Mouse (Mus musculus): ENCODE results near the gene Ehd1. TPM values are rescaled to one million over a fixed set of nuclear protein-coding genes. Genes with fewer than 3 reads are reported as not detected.

The Ehd1 gene
- polyA plus RNA-seq, 1 experiment from 2014 or later = 85.5 TPM

DNA sequence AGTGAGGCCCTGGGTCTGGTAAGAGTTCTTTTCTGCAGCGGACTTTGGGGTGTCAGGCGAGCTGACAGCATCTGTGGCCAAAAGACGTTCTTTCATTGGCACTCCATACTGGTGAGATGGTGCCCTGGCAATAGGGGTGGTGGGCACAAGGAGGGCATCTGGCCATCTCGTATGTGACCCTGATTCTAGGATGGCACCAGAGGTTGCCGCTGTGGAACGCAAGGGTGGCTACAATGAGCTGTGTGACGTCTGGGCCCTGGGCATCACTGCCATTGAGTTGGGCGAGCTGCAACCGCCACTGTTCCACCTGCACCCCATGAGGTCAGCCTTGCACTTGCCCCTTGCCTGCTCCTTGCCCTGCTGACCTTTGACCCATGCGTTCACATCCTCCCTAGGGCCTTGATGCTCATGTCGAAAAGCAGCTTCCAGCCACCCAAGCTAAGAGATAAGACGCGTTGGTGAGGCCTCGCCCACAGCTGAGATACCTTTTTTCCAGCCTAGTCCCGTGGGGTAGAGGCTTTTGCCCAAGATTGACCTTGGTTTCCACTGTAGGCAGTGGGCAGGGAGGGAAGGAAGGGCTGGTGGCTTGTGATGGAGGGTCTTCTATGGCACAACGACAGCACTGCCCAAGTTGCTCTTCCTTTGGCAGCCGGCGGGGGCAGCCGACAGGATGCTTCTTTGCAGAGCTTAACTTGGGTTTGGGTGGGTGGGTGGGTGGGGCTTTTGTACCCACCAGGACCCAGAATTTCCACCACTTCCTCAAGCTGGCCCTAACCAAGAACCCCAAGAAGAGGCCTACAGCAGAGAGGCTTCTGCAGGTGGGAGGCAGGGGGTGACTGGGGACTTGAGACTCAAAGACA, 66.8 kb downstream of the Ehd1 start:
- Histone ChIP-seq H3K4me2 (no peak overlapping the region), H3K9me3 (no peaks in the 10 kb centered on the region), H3K36me3 (peaks cover 78% of the 10 kb centered on the region), H3K4me3 (no peak overlapping the region), H3K9ac (no peak overlapping the region), H3K27me3 (no peaks in the 10 kb centered on the region), H3K27ac (replicated peaks) (no peak overlapping the region), H3K4me1 (replicated peaks) (peaks cover 18% of the 10 kb centered on the region)
- 89% methylated on average over 19 of the region's 19 CpGs for WGBS
- ATAC-seq (ENCODE audit: low read depth) = no peak

DNA sequence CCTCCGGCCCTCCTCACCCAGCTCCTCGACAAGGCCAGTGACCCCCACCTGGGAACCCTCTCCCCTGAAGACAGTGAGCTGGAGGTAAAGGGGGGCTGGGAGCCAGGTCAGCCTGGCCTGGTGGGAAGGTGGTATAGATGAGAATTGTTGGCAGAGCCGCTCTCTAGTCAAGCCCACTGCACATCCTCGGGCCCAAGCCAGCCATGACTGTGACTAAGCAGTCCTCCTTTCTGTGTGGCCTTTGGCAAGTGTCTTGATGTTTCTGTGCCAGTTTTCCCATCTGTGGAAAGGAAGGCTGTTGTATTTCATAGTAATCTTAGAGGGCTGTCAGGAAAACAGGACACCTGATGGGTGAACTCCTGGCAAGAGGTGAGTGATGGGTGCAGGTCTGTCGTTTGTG, 67.5 kb downstream of the Ehd1 start:
- Histone ChIP-seq H3K27me3 (no peaks in the 10 kb centered on the region), H3K9ac (no peak overlapping the region), H3K27ac (replicated peaks) (no peak overlapping the region), H3K4me3 (no peak overlapping the region), H3K9me3 (no peaks in the 10 kb centered on the region), H3K4me1 (replicated peaks) (peaks cover 18% of the 10 kb centered on the region), H3K4me2 (no peak overlapping the region), H3K36me3 (peaks cover 78% of the 10 kb centered on the region)
- no peak for ATAC-seq (ENCODE audit: low read depth)
- 86% methylated on average over 5 of the region's 5 CpGs for WGBS

DNA sequence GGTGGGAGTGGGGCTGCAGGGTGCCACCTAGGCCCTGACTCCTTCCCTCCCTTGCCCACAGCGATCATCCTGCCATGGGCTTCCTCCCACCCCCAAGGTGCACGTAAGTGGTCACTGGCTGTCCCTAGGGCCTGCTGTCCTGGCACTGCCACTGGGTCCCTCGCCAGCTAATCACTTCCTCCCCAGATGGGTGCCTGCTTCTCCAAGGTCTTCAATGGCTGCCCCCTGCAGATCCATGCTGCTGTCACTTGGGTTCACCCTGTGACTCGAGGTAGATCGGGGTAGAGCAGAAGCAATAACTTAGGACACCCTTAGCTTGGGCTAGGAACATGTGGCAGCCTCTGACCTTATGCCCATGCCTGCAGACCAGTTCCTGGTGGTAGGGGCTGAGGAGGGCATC, 69.5 kb downstream of the Ehd1 start:
- Histone ChIP-seq H3K4me3 (no peak overlapping the region), H3K9ac (no peak overlapping the region), H3K36me3 (peaks cover 83% of the 10 kb centered on the region), H3K27me3 (no peaks in the 10 kb centered on the region), H3K9me3 (no peaks in the 10 kb centered on the region), H3K27ac (replicated peaks) (no peak overlapping the region), H3K4me2 (no peak overlapping the region), H3K4me1 (replicated peaks) (peaks cover 7% of the 10 kb centered on the region)
- no peak for ATAC-seq (ENCODE audit: low read depth)
- WGBS = 90% methylated on average over 5 of the region's 5 CpGs

DNA sequence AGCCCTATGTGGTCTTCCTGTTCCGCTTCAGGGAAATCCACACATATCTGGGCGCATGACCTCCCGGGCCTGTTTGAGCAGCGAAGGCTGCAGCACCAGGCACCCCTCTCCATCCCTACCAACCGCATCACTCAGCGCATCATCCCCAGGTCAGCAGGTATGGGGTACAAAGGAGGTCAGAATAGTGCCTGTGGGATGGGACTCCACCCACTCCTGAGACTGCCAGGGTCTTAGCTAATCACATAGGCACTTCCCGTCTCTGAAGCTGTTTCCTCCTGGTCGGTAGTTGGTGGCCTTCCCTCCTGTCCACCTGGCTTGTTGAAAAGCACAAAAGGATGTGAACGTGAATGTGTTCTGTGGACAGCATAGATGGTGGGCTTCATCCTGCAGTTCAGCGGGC, 70.1 kb downstream of the Ehd1 start:
- Histone ChIP-seq H3K4me2 (no peak overlapping the region), H3K27me3 (no peaks in the 10 kb centered on the region), H3K4me3 (no peak overlapping the region), H3K9ac (no peak overlapping the region), H3K4me1 (replicated peaks) (peaks cover under 1% of the 10 kb centered on the region; the same call in 1 of the 2 replicates), H3K36me3 (peaks cover 86% of the 10 kb centered on the region), H3K27ac (replicated peaks) (no peak overlapping the region), H3K9me3 (no peaks in the 10 kb centered on the region)
- WGBS = 87% methylated on average over 10 of the region's 10 CpGs
- no peak for ATAC-seq (ENCODE audit: low read depth)

DNA sequence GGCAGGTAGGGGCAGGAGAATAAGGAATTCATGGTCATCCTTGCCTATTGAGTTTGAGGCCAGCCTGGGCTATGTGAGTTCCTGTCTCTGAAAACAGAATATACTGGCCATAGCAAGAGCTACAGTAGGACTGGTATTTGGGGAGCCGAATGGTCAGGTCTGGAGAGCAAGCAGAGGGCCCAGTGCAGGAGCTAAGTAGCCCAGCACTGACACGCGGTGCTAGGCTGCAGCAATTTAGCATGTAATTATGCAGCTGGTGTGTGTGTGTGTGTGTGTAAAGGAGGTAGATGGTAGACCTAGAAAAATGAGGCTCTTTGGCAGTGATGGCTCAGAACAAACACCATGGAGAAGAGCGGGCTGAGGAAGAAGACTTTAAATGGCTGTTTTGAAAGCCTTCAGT, 71.1 kb downstream of the Ehd1 start:
- H3K27ac ChIP-seq (replicated peaks) = no peak overlapping the region
- peaks cover 87% of the 10 kb centered on the region for H3K36me3 ChIP-seq
- no peaks in the 10 kb centered on the region; the same call in 1 of the 2 replicates for H3K4me1 ChIP-seq (replicated peaks)
- H3K4me3 ChIP-seq = no peak overlapping the region
- no peak for ATAC-seq (ENCODE audit: low read depth)
- H3K27me3 ChIP-seq = no peaks in the 10 kb centered on the region
- H3K9ac ChIP-seq = no peak overlapping the region
- no peak overlapping the region for H3K4me2 ChIP-seq
- no peaks in the 10 kb centered on the region for H3K9me3 ChIP-seq
- WGBS = 94% methylated on average over 4 of the region's 4 CpGs

DNA sequence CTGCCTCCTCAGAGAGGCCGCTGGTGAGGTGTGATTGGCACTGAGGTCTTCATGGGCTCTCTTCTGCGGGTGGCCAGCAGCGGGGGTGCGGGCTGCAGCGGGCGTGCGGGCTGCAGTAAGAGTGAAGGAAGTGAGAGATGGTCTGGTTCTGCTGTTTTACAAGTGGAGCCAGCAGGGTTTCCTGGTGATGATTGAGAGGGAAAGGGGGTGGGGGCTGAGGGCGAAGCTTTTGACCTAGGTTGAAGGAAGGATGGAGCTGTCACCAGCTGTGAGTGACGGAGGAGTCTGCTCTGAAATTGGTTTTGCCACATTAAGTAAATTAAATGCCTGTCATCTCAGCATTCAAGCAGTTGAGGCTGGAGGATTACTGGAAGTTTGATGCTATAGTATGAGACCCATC, 72.2 kb downstream of the Ehd1 start:
- Histone ChIP-seq H3K36me3 (peaks cover 89% of the 10 kb centered on the region), H3K4me1 (replicated peaks) (no peaks in the 10 kb centered on the region; the same call in 1 of the 2 replicates), H3K27me3 (no peaks in the 10 kb centered on the region), H3K9me3 (no peaks in the 10 kb centered on the region), H3K4me2 (no peak overlapping the region), H3K4me3 (no peak overlapping the region), H3K9ac (0 out of 2 replicates have a peak overlapping the region, but pooled peaks have one; percentile 5), H3K27ac (replicated peaks) (peak overlapping the region; percentile 38; the same call in 1 of the 2 replicates)
- WGBS = 53% methylated on average over 9 of the region's 9 CpGs
- ATAC-seq (ENCODE audit: low read depth) = no peak

DNA sequence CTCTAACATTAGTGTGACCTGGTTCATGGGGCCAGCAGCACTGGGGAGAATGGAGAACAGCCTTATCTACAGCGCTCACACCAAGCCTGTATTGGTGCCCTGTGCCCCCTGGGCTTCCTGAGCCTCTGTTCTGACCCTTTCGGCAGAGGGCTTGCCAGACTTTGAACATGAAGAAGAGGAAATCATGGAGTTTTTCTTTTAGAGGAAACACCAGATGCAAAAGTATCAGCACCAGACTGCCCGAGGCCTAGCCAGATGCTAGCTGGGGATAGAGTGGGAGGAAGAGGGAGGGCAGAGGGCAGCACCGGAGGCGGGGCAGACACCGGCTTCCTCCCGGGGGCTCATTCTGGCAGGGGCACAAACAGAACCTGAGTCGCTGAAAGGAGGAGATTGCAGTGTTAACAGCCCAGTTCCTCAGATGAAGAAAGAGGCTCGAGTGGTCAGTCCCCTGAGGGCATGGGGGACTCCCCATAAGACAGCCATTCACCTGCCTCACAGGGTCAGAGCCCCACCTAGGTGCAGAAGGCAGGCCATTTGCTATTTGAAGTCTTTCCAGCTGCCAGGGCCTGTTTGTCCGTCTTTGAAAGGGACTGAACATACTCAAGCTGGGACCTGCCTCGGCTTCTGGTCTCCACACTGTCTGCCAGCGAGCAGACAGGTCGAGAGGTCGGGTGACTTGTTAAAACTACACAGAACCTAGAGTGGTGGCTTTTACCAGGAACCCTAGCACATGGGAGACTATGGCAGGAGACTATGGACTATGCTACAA, 72.9 kb downstream of the Ehd1 start:
- Histone ChIP-seq H3K4me2 (no peak overlapping the region), H3K9ac (no peak overlapping the region), H3K36me3 (peaks cover 89% of the 10 kb centered on the region), H3K4me1 (replicated peaks) (no peaks in the 10 kb centered on the region; the same call in 1 of the 2 replicates), H3K4me3 (no peak overlapping the region), H3K27ac (replicated peaks) (no peak overlapping the region), H3K27me3 (no peaks in the 10 kb centered on the region), H3K9me3 (no peaks in the 10 kb centered on the region)
- no peak for ATAC-seq (ENCODE audit: low read depth)
- WGBS = 35% methylated on average over 14 of the region's 14 CpGs

MicroRNAs encoded within 50 kb of the gene (microRNA counts, 519-probe panel; counts per million panel counts)
- 2,519 counts per million, percentile 25 among the panel's probes with 10 or more counts for microRNA mmu-miR-192

Small RNAs within 50 kb of the gene (microRNA-seq; reads per million reads assigned to microRNA genes)
- gene Mir192 (64.0 reads per million, percentile 49 among the genes with 10 or more reads in this experiment), gene Mir194-2 (47.7 reads per million, percentile 46 among the genes with 10 or more reads in this experiment), gene Mir6989 (0.74 reads per million)

Other genes starting within 250 kb of the Ehd1 start
- 36.2 and 37.0 TPM in 2 replicates for gene Syvn1, start 230.1 kb upstream of the Ehd1 start, polyA plus RNA-seq (2015; fragmentation: Nextera tagmentation; extraction: Ambion mirVana)
- 65.5 and 68.2 TPM in 2 replicates for gene Mrpl49, start 218.9 kb upstream of the Ehd1 start, polyA plus RNA-seq (2015; fragmentation: Nextera tagmentation; extraction: Ambion mirVana)
- gene Fau, start 218.9 kb upstream of the Ehd1 start, polyA plus RNA-seq (2015; fragmentation: Nextera tagmentation; extraction: Ambion mirVana) = 578 and 624 TPM in 2 replicates
- 28.1 and 33.7 TPM in 2 replicates for gene Znhit2, start 215.5 kb upstream of the Ehd1 start, polyA plus RNA-seq (2015; fragmentation: Nextera tagmentation; extraction: Ambion mirVana)
- gene Tm7sf2, start 208.4 kb upstream of the Ehd1 start, polyA plus RNA-seq (2015; fragmentation: Nextera tagmentation; extraction: Ambion mirVana) = 48.4 and 49.6 TPM in 2 replicates
- gene Vps51, start 199.5 kb upstream of the Ehd1 start, polyA plus RNA-seq (2015; fragmentation: Nextera tagmentation; extraction: Ambion mirVana) = 74.2 and 74.5 TPM in 2 replicates
- gene Tmem262, start 196.7 kb upstream of the Ehd1 start, polyA plus RNA-seq (2015; fragmentation: Nextera tagmentation; extraction: Ambion mirVana) = not detected in 2 replicates
- gene Gm28374, start 194.5 kb upstream of the Ehd1 start, polyA plus RNA-seq (2015; fragmentation: Nextera tagmentation; extraction: Ambion mirVana) = 1.7 and 1.9 TPM in 2 replicates
- 73.2 and 85.7 TPM in 2 replicates for gene Zfpl1, start 191.8 kb upstream of the Ehd1 start, polyA plus RNA-seq (2015; fragmentation: Nextera tagmentation; extraction: Ambion mirVana)
- gene Cdca5, start 191.7 kb upstream of the Ehd1 start, polyA plus RNA-seq (2015; fragmentation: Nextera tagmentation; extraction: Ambion mirVana) = 6.4 and 7.3 TPM in 2 replicates
- gene AC131692.1, start 182.3 kb upstream of the Ehd1 start, polyA plus RNA-seq (2015; fragmentation: Nextera tagmentation; extraction: Ambion mirVana) = not detected in 2 replicates
- 0.23 and 0.32 TPM in 2 replicates for gene Naaladl1, start 170.9 kb upstream of the Ehd1 start, polyA plus RNA-seq (2015; fragmentation: Nextera tagmentation; extraction: Ambion mirVana)
- 44.7 and 46.9 TPM in 2 replicates for gene Sac3d1, start 158.1 kb upstream of the Ehd1 start, polyA plus RNA-seq (2015; fragmentation: Nextera tagmentation; extraction: Ambion mirVana)
- gene Snx15, start 148.4 kb upstream of the Ehd1 start, polyA plus RNA-seq (2015; fragmentation: Nextera tagmentation; extraction: Ambion mirVana) = 51.6 and 56.8 TPM in 2 replicates
- gene Batf2, start 135.7 kb upstream of the Ehd1 start, polyA plus RNA-seq (2015; fragmentation: Nextera tagmentation; extraction: Ambion mirVana) = not detected in 2 replicates
- gene Arl2, start 135.2 kb upstream of the Ehd1 start, polyA plus RNA-seq (2015; fragmentation: Nextera tagmentation; extraction: Ambion mirVana) = 111 and 126 TPM in 2 replicates
- gene Majin, start 92.3 kb upstream of the Ehd1 start, polyA plus RNA-seq (2015; fragmentation: Nextera tagmentation; extraction: Ambion mirVana) = not detected in 2 replicates
- gene Gpha2, start 50.3 kb upstream of the Ehd1 start, polyA plus RNA-seq (2015; fragmentation: Nextera tagmentation; extraction: Ambion mirVana) = 0.72 TPM in 1 of 2 replicates, not detected in the other
- 103 and 111 TPM in 2 replicates for gene Ppp2r5b, start 40.9 kb upstream of the Ehd1 start, polyA plus RNA-seq (2015; fragmentation: Nextera tagmentation; extraction: Ambion mirVana)
- 11.6 and 11.8 TPM in 2 replicates for gene Atg2a, start 35.1 kb upstream of the Ehd1 start, polyA plus RNA-seq (2015; fragmentation: Nextera tagmentation; extraction: Ambion mirVana)
- gene Cdc42bpg, start 29.7 kb downstream of the Ehd1 start, polyA plus RNA-seq (2015; fragmentation: Nextera tagmentation; extraction: Ambion mirVana) = 0.26 and 0.57 TPM in 2 replicates
- 71.5 and 73.9 TPM in 2 replicates for gene Men1, start 58.3 kb downstream of the Ehd1 start, polyA plus RNA-seq (2015; fragmentation: Nextera tagmentation; extraction: Ambion mirVana)
- 13.5 and 17.0 TPM in 2 replicates for gene Map4k2, start 64.4 kb downstream of the Ehd1 start, polyA plus RNA-seq (2015; fragmentation: Nextera tagmentation; extraction: Ambion mirVana)
- gene Sf1, start 87.0 kb downstream of the Ehd1 start, polyA plus RNA-seq (2015; fragmentation: Nextera tagmentation; extraction: Ambion mirVana) = 107 and 119 TPM in 2 replicates
- gene Pygm, start 107.7 kb downstream of the Ehd1 start, polyA plus RNA-seq (2015; fragmentation: Nextera tagmentation; extraction: Ambion mirVana) = 5.7 and 6.3 TPM in 2 replicates
- gene Rasgrp2, start 122.6 kb downstream of the Ehd1 start, polyA plus RNA-seq (2015; fragmentation: Nextera tagmentation; extraction: Ambion mirVana) = 44.1 and 49.9 TPM in 2 replicates
- gene Nrxn2, start 142.0 kb downstream of the Ehd1 start, polyA plus RNA-seq (2015; fragmentation: Nextera tagmentation; extraction: Ambion mirVana) = 24.0 and 28.9 TPM in 2 replicates

Data from neural tube, embryonic 13.5 days (tissue).